Mouse (Mus musculus): Measurements from ENCODE around the gene Osbpl3. TPM values are rescaled to one million over a fixed set of nuclear protein-coding genes. Genes with fewer than 3 reads are reported as not detected.

The Osbpl3 gene
- total and polyA plus RNA-seq, 3 experiments = 0.16 TPM; not detected in 2

GRCm38 (mm10) chr6:50403524-50403923 is 52.5 kb downstream of the Osbpl3 start:
- DNase-seq (ENCODE audit: low spot score) = no peak
- no peaks in the 10 kb centered on the region for H3K36me3 ChIP-seq (replicated peaks)
- peaks cover 3% of the 10 kb centered on the region for H3K27me3 ChIP-seq (ENCODE audit: insufficient read depth, low read length)
- ATAC-seq (ENCODE audit: extremely low read depth, insufficient number of reproducible peaks, low FRiP score, poor library complexity, severe bottlenecking) = no peak
- no peaks in the 10 kb centered on the region for H3K4me1 ChIP-seq (ENCODE audit: insufficient read depth, low read depth, low read length)
- H3K9me3 ChIP-seq (replicated peaks) = no peaks in the 10 kb centered on the region
- no peak overlapping the region for H3K4me3 ChIP-seq (ENCODE audit: low read depth, low read length)
- no peak for TF ChIP-seq CTCF (IDR thresholded peaks at IDR 0.05; ENCODE audit: low read depth, low read length)
- TF ChIP-seq GATA2 (IDR thresholded peaks at IDR 0.05; ENCODE audit: borderline replicate concordance, low read depth, low read length) = no peak
- TF ChIP-seq TAL1 (conservative IDR thresholded peaks at IDR 0.05; ENCODE audit: low read depth, low read length) = no peak
- no peak for TF ChIP-seq GATA1 (IDR thresholded peaks at IDR 0.05; ENCODE audit: borderline replicate concordance, low read length)
- no peak for TF ChIP-seq POLR2AphosphoS5 (IDR thresholded peaks at IDR 0.05; ENCODE audit: insufficient replicate concordance, low read depth, low read length)

DNA sequence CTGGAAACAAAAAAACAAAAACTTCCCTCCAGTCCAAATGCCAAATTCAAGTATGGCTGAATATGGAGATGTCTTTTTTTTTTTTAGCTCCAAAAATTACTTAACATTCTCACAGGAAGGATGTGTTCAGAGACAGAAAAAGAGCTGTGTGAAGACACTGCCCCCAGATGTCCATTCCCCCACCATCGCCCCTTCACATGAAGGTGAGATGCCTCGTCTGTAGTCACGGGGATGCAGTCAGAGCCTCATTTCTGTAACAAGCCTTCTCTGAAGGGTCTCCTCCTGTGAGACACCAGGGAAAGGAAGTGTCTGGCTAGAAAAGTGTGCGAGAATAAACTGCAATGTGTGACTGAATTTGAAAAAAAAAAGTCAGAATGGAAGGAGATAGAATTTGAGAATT is 53.1 kb downstream of the Osbpl3 start:
- Histone ChIP-seq H3K9me3 (replicated peaks) (no peaks in the 10 kb centered on the region), H3K4me1 (ENCODE audit: insufficient read depth, low read depth, low read length) (no peaks in the 10 kb centered on the region), H3K27me3 (ENCODE audit: insufficient read depth, low read length) (peaks cover 3% of the 10 kb centered on the region), H3K4me3 (ENCODE audit: low read depth, low read length) (no peak overlapping the region), H3K36me3 (replicated peaks) (no peaks in the 10 kb centered on the region)
- no peak for ATAC-seq (ENCODE audit: extremely low read depth, insufficient number of reproducible peaks, low FRiP score, poor library complexity, severe bottlenecking)
- TF ChIP-seq GATA1 (IDR thresholded peaks at IDR 0.05; ENCODE audit: borderline replicate concordance, low read length) (no peak), GATA2 (IDR thresholded peaks at IDR 0.05; ENCODE audit: borderline replicate concordance, low read depth, low read length) (no peak), CTCF (IDR thresholded peaks at IDR 0.05; ENCODE audit: low read depth, low read length) (no peak), POLR2AphosphoS5 (IDR thresholded peaks at IDR 0.05; ENCODE audit: insufficient replicate concordance, low read depth, low read length) (no peak), TAL1 (conservative IDR thresholded peaks at IDR 0.05; ENCODE audit: low read depth, low read length) (no peak)
- no peak for DNase-seq (ENCODE audit: low spot score)

- TF ChIP-seq CTCF (IDR thresholded peaks at IDR 0.05; ENCODE audit: low read depth, low read length) (no peak), GATA1 (IDR thresholded peaks at IDR 0.05; ENCODE audit: borderline replicate concordance, low read length) (no peak), GATA2 (IDR thresholded peaks at IDR 0.05; ENCODE audit: borderline replicate concordance, low read depth, low read length) (no peak), TAL1 (conservative IDR thresholded peaks at IDR 0.05; ENCODE audit: low read depth, low read length) (no peak), POLR2AphosphoS5 (IDR thresholded peaks at IDR 0.05; ENCODE audit: insufficient replicate concordance, low read depth, low read length) (no peak)
- H3K9me3 ChIP-seq (replicated peaks) = no peaks in the 10 kb centered on the region
- no peak overlapping the region for H3K4me3 ChIP-seq (ENCODE audit: low read depth, low read length)
- peaks cover 3% of the 10 kb centered on the region for H3K27me3 ChIP-seq (ENCODE audit: insufficient read depth, low read length)
- no peaks in the 10 kb centered on the region for H3K4me1 ChIP-seq (ENCODE audit: insufficient read depth, low read depth, low read length)
- ATAC-seq (ENCODE audit: extremely low read depth, insufficient number of reproducible peaks, low FRiP score, poor library complexity, severe bottlenecking) = no peak
- H3K36me3 ChIP-seq (replicated peaks) = no peaks in the 10 kb centered on the region
- no peak for DNase-seq (ENCODE audit: low spot score)
Observed at GRCm38 (mm10) chr6:50400234-50400633, 55.8 kb downstream of the Osbpl3 start.

DNA sequence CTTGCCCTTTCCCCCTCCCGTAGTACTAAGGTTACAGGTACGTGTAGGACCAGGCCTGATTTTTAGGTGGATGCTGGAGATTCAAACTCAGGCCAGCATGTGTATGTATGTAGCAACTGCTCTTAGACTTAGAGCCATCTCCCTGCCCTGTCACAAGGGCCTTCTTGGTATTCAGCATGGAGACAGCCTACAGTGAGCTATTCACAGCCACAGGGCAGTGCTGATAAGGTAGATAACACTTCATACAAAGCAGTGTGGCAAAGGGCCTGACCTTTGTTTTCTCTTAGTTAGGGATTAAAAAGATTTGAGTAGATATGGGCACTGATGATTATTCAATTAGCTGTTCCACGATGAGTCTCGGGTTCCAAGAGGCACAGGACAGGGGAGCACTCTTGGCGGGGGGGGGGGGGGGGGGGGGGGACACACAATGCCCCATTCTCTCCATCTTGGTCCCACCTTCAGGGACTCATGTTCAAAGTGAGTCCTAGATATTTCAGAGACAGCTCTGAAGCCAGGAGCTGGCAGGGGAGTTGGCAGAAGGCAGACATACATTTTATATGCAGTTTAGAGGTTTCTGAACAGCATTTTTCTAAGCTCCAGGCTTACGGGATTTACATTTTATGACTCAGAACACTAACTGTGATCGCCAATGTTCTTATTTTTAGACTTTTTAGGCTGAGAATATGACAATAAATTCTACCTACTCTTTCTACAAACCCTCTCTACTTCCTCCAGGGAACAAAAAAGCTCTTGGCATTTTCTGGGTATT is 56.4 kb downstream of the Osbpl3 start:
- DNase-seq (ENCODE audit: low spot score) = no peak

DNA sequence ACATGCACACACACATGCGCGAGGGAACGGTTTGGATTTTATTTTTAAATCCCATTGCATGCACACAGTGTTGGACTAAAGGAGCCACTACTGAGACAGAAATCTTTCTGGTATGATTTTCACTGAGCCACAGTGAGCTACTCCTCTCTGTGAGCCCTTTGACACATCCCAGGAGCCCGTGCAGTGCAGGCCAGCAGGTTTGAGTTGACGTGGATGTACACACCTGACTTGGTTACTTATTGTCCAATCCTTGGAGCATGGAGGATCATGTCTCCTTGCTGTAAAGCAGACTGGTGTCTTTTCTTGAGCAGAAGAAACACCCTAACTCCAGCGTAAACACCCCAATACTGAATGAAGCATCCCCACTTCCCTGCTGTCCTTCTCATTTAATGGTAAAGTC is 57.7 kb downstream of the Osbpl3 start:
- no peaks in the 10 kb centered on the region for H3K36me3 ChIP-seq (replicated peaks)
- no peaks in the 10 kb centered on the region; the same call in 1 of the 2 replicates for H3K27me3 ChIP-seq (ENCODE audit: insufficient read depth, low read length)
- H3K4me3 ChIP-seq (ENCODE audit: low read depth, low read length) = no peak overlapping the region
- H3K4me1 ChIP-seq (ENCODE audit: insufficient read depth, low read depth, low read length) = no peaks in the 10 kb centered on the region
- H3K9me3 ChIP-seq (replicated peaks) = no peaks in the 10 kb centered on the region
- DNase-seq (ENCODE audit: low spot score) (no peak), ATAC-seq (ENCODE audit: extremely low read depth, insufficient number of reproducible peaks, low FRiP score, poor library complexity, severe bottlenecking) (no peak)
- TF ChIP-seq GATA1 (IDR thresholded peaks at IDR 0.05; ENCODE audit: borderline replicate concordance, low read length) (no peak), GATA2 (IDR thresholded peaks at IDR 0.05; ENCODE audit: borderline replicate concordance, low read depth, low read length) (no peak), POLR2AphosphoS5 (IDR thresholded peaks at IDR 0.05; ENCODE audit: insufficient replicate concordance, low read depth, low read length) (no peak), CTCF (IDR thresholded peaks at IDR 0.05; ENCODE audit: low read depth, low read length) (no peak), TAL1 (conservative IDR thresholded peaks at IDR 0.05; ENCODE audit: low read depth, low read length) (no peak)

More for the DNA sequence above, 56.4 kb downstream of the Osbpl3 start:
- H3K36me3 ChIP-seq (replicated peaks) = no peaks in the 10 kb centered on the region
- no peaks in the 10 kb centered on the region for H3K9me3 ChIP-seq (replicated peaks)
- H3K27me3 ChIP-seq (ENCODE audit: insufficient read depth, low read length) = peaks cover 3% of the 10 kb centered on the region
- no peaks in the 10 kb centered on the region for H3K4me1 ChIP-seq (ENCODE audit: insufficient read depth, low read depth, low read length)
- no peak overlapping the region for H3K4me3 ChIP-seq (ENCODE audit: low read depth, low read length)
- ATAC-seq (ENCODE audit: extremely low read depth, insufficient number of reproducible peaks, low FRiP score, poor library complexity, severe bottlenecking) = no peak
- no peak for TF ChIP-seq POLR2AphosphoS5 (IDR thresholded peaks at IDR 0.05; ENCODE audit: insufficient replicate concordance, low read depth, low read length)
- no peak for TF ChIP-seq CTCF (IDR thresholded peaks at IDR 0.05; ENCODE audit: low read depth, low read length)
- no peak for TF ChIP-seq GATA1 (IDR thresholded peaks at IDR 0.05; ENCODE audit: borderline replicate concordance, low read length)
- TF ChIP-seq TAL1 (conservative IDR thresholded peaks at IDR 0.05; ENCODE audit: low read depth, low read length) = no peak
- TF ChIP-seq GATA2 (IDR thresholded peaks at IDR 0.05; ENCODE audit: borderline replicate concordance, low read depth, low read length) = no peak

DNA sequence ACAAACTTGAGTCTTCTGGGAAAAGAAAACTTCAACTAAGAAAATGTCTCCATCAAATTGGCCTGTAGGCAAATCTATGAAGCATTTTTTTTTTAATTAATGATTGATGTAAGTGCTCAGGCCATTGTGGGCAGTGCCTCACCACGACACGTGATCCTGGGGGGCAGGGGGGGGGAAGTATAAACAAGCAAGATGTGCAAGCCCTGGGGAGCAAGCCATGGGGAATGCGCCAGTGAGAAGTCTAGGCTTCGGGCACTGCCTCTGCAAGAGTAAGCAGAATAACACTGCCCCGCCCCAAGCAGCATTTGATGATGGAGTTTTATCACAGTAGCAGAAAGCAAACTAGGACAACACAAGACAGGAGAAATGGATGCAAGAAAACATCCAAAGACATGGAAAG is 58.9 kb downstream of the Osbpl3 start:
- no peak for DNase-seq (ENCODE audit: low spot score)

More for the DNA sequence above, 58.9 kb downstream of the Osbpl3 start:
- H3K4me3 ChIP-seq (ENCODE audit: low read depth, low read length) = no peak overlapping the region
- no peaks in the 10 kb centered on the region for H3K9me3 ChIP-seq (replicated peaks)
- ATAC-seq (ENCODE audit: extremely low read depth, insufficient number of reproducible peaks, low FRiP score, poor library complexity, severe bottlenecking) = no peak
- no peaks in the 10 kb centered on the region for H3K4me1 ChIP-seq (ENCODE audit: insufficient read depth, low read depth, low read length)
- no peaks in the 10 kb centered on the region for H3K36me3 ChIP-seq (replicated peaks)
- TF ChIP-seq GATA2 (IDR thresholded peaks at IDR 0.05; ENCODE audit: borderline replicate concordance, low read depth, low read length) (no peak), POLR2AphosphoS5 (IDR thresholded peaks at IDR 0.05; ENCODE audit: insufficient replicate concordance, low read depth, low read length) (no peak), TAL1 (conservative IDR thresholded peaks at IDR 0.05; ENCODE audit: low read depth, low read length) (no peak), CTCF (IDR thresholded peaks at IDR 0.05; ENCODE audit: low read depth, low read length) (no peak), GATA1 (IDR thresholded peaks at IDR 0.05; ENCODE audit: borderline replicate concordance, low read length) (no peak)
- no peaks in the 10 kb centered on the region; the same call in 1 of the 2 replicates for H3K27me3 ChIP-seq (ENCODE audit: insufficient read depth, low read length)
